In genomic region chr7:127841340-127842000, GRCm38 (mm10) we compare ENCODE assay signal across 7 mouse cellular contexts. TPM values are rescaled to one million over a fixed set of nuclear protein-coding genes. Genes with fewer than 3 reads are reported as not detected.
DNase-seq lines count a peak whose midpoint lies in the region; ATAC-seq lines count a peak whose summit lies in the region.

No protein-coding gene starts in this region.

- H3K27me3 ChIP-seq in embryonic facial prominence, embryonic 10.5 days (replicated peaks; ENCODE audit: low read depth, poor library complexity, severe bottlenecking) = no peaks in the 10 kb centered on the region
- no peaks in the 10 kb centered on the region for H3K27me3 ChIP-seq in limb, embryonic 10.5 days (ENCODE audit: low read depth, poor library complexity, severe bottlenecking)
- H3K27me3 ChIP-seq in midbrain, embryonic 13.5 days = no peaks in the 10 kb centered on the region

- peak overlapping the region; percentile 75 for H3K9ac ChIP-seq in midbrain, embryonic 13.5 days (replicated peaks)

- peak overlapping the region; percentile 85 for H3K27ac ChIP-seq in embryonic facial prominence, embryonic 10.5 days (replicated peaks)
- H3K27ac ChIP-seq in limb, embryonic 10.5 days = peak overlapping the region; percentile 88
- peak overlapping the region; percentile 89 for H3K27ac ChIP-seq in midbrain, embryonic 13.5 days

- WGBS in embryonic facial prominence, embryonic 10.5 days = under 1% methylated on average over 46 of the region's 46 CpGs
- WGBS in limb, embryonic 10.5 days = under 1% methylated on average over 46 of the region's 46 CpGs
- under 1% methylated on average over 37 of the region's 46 CpGs for WGBS in midbrain, embryonic 13.5 days

- H3K4me1 ChIP-seq in embryonic facial prominence, embryonic 10.5 days = peaks cover 15% of the 10 kb centered on the region
- peaks cover 20% of the 10 kb centered on the region for H3K4me1 ChIP-seq in limb, embryonic 10.5 days
- H3K4me1 ChIP-seq in midbrain, embryonic 13.5 days (replicated peaks) = peaks cover 13% of the 10 kb centered on the region

- H3K4me3 ChIP-seq in embryonic facial prominence, embryonic 10.5 days = peak overlapping the region; percentile 77
- peak overlapping the region; percentile 86 for H3K4me3 ChIP-seq in limb, embryonic 10.5 days
- peak overlapping the region; percentile 68 for H3K4me3 ChIP-seq in midbrain, embryonic 13.5 days (replicated peaks)

- DNase-seq in adrenal gland, postnatal 10 days = peak; percentile 95
- peak; percentile 93 for DNase-seq in embryonic facial prominence, embryonic 10.5 days (ENCODE audit: low spot score)
- DNase-seq in kidney, adult 11 months = peak; percentile 93
- peak; percentile 93 for DNase-seq in limb, embryonic 10.5 days (ENCODE audit: low spot score)
- peak; percentile 79 for DNase-seq in spleen, adult 12 weeks (ENCODE audit: low spot score)

- H3K36me3 ChIP-seq in embryonic facial prominence, embryonic 10.5 days (replicated peaks) = peaks cover 22% of the 10 kb centered on the region
- H3K36me3 ChIP-seq in limb, embryonic 10.5 days = peaks cover 24% of the 10 kb centered on the region
- peaks cover 3% of the 10 kb centered on the region for H3K36me3 ChIP-seq in midbrain, embryonic 13.5 days

- peak overlapping the region; percentile 99 for H3K4me2 ChIP-seq in midbrain, embryonic 13.5 days (replicated peaks)

- peak; percentile 80 for ATAC-seq in granulocyte monocyte progenitor cell, adult 5-6 weeks (replicated peaks; ENCODE audit: poor library complexity, severe bottlenecking)
- ATAC-seq in midbrain, embryonic 13.5 days = peak; percentile 93

- H3K9me3 ChIP-seq in embryonic facial prominence, embryonic 10.5 days = no peaks in the 10 kb centered on the region
- H3K9me3 ChIP-seq in limb, embryonic 10.5 days (replicated peaks) = no peaks in the 10 kb centered on the region
- no peaks in the 10 kb centered on the region for H3K9me3 ChIP-seq in midbrain, embryonic 13.5 days

RNA-seq across cellular contexts. Expression of gene Stx1b, which starts 17.1 kb away (rescaled TPM):
- total RNA-seq in adrenal gland, postnatal 10 days (2021) = 1 to 10 TPM; 6.9 to 9.4 TPM
- 4.7 and 6.5 TPM in 2 replicates for polyA plus RNA-seq in embryonic facial prominence, embryonic 10.5 days (2016; fragmentation: Nextera tagmentation; extraction: Ambion mirVana)
- total RNA-seq in granulocyte monocyte progenitor cell, adult 5-6 weeks (2014; fragmentation: Nextera tagmentation) = 0.62 and 0.88 TPM in 2 replicates
- not detected in 2 replicates for total RNA-seq in granulocyte monocyte progenitor cell, adult 5-6 weeks (2017)
- 3.9 and 9.3 TPM in 2 replicates for polyA plus RNA-seq in limb, embryonic 10.5 days (2016; fragmentation: Nextera tagmentation; extraction: Ambion mirVana)
- polyA plus RNA-seq in midbrain, embryonic 13.5 days (2015; fragmentation: Nextera tagmentation; extraction: Ambion mirVana) = 33.3 and 34.2 TPM in 2 replicates

RNA-seq across cellular contexts. Expression of gene Stx4a, which starts 17.4 kb away (rescaled TPM):
- total RNA-seq in adrenal gland, postnatal 10 days (2021) = 10 to 100 TPM; 67.8 to 94.9 TPM
- 22.5 and 29.3 TPM in 2 replicates for polyA plus RNA-seq in embryonic facial prominence, embryonic 10.5 days (2016; fragmentation: Nextera tagmentation; extraction: Ambion mirVana)
- total RNA-seq in granulocyte monocyte progenitor cell, adult 5-6 weeks (2014; fragmentation: Nextera tagmentation) = 88.9 and 105 TPM in 2 replicates
- total RNA-seq in granulocyte monocyte progenitor cell, adult 5-6 weeks (2017) = 37.7 and 38.8 TPM in 2 replicates
- 20.2 and 28.5 TPM in 2 replicates for polyA plus RNA-seq in limb, embryonic 10.5 days (2016; fragmentation: Nextera tagmentation; extraction: Ambion mirVana)
- polyA plus RNA-seq in midbrain, embryonic 13.5 days (2015; fragmentation: Nextera tagmentation; extraction: Ambion mirVana) = 15.6 and 24.1 TPM in 2 replicates

RNA-seq across cellular contexts. Expression of gene Zfp646, which starts 34.6 kb away (rescaled TPM):
- total RNA-seq in adrenal gland, postnatal 10 days (2021) = 10 to 100 TPM; 29.8 to 35.6 TPM
- 19.9 and 21.8 TPM in 2 replicates for polyA plus RNA-seq in embryonic facial prominence, embryonic 10.5 days (2016; fragmentation: Nextera tagmentation; extraction: Ambion mirVana)
- total RNA-seq in granulocyte monocyte progenitor cell, adult 5-6 weeks (2014; fragmentation: Nextera tagmentation) = 29.2 and 38.4 TPM in 2 replicates
- total RNA-seq in granulocyte monocyte progenitor cell, adult 5-6 weeks (2017) = 35.5 and 40.8 TPM in 2 replicates
- polyA plus RNA-seq in limb, embryonic 10.5 days (2016; fragmentation: Nextera tagmentation; extraction: Ambion mirVana) = 20.0 and 20.3 TPM in 2 replicates
- polyA plus RNA-seq in midbrain, embryonic 13.5 days (2015; fragmentation: Nextera tagmentation; extraction: Ambion mirVana) = 13.6 and 16.0 TPM in 2 replicates

RNA-seq across cellular contexts. Expression of gene Zfp668, which starts 35.2 kb away (rescaled TPM):
- 1 to 10 TPM; 5.4 to 9.5 TPM for total RNA-seq in adrenal gland, postnatal 10 days (2021)
- polyA plus RNA-seq in embryonic facial prominence, embryonic 10.5 days (2016; fragmentation: Nextera tagmentation; extraction: Ambion mirVana) = 42.5 and 49.1 TPM in 2 replicates
- 7.2 and 15.7 TPM in 2 replicates for total RNA-seq in granulocyte monocyte progenitor cell, adult 5-6 weeks (2014; fragmentation: Nextera tagmentation)
- total RNA-seq in granulocyte monocyte progenitor cell, adult 5-6 weeks (2017) = 3.9 and 4.9 TPM in 2 replicates
- polyA plus RNA-seq in limb, embryonic 10.5 days (2016; fragmentation: Nextera tagmentation; extraction: Ambion mirVana) = 47.9 and 48.0 TPM in 2 replicates
- polyA plus RNA-seq in midbrain, embryonic 13.5 days (2015; fragmentation: Nextera tagmentation; extraction: Ambion mirVana) = 41.9 and 45.6 TPM in 2 replicates

RNA-seq across cellular contexts. Expression of gene Hsd3b7, which starts 41.1 kb away (rescaled TPM):
- total RNA-seq in adrenal gland, postnatal 10 days (2021) = 10 to 100 TPM; 57.1 to 73.1 TPM
- 6.8 and 8.0 TPM in 2 replicates for polyA plus RNA-seq in embryonic facial prominence, embryonic 10.5 days (2016; fragmentation: Nextera tagmentation; extraction: Ambion mirVana)
- total RNA-seq in granulocyte monocyte progenitor cell, adult 5-6 weeks (2014; fragmentation: Nextera tagmentation) = 27.6 and 29.6 TPM in 2 replicates
- total RNA-seq in granulocyte monocyte progenitor cell, adult 5-6 weeks (2017) = 19.1 and 31.6 TPM in 2 replicates
- 5.5 and 8.2 TPM in 2 replicates for polyA plus RNA-seq in limb, embryonic 10.5 days (2016; fragmentation: Nextera tagmentation; extraction: Ambion mirVana)
- 8.6 and 9.2 TPM in 2 replicates for polyA plus RNA-seq in midbrain, embryonic 13.5 days (2015; fragmentation: Nextera tagmentation; extraction: Ambion mirVana)

Comparison
In these comparisons a context has a peak if more than half of its experiments do, and no peak if none do; other contexts are left out.
1. Peak in every context shown above with its lines: DNase-seq, ATAC-seq, H3K4me3 ChIP-seq and H3K27ac ChIP-seq.